Mouse (Mus musculus): ENCODE data around the gene Cd84. TPM values are rescaled to one million over a fixed set of nuclear protein-coding genes. Genes with fewer than 3 reads are reported as not detected.
"Not testable (repeated sequence)": the region's sequence is repeated elsewhere in the genome, so short reads cannot be mapped to it uniquely, and the experiment has no call there.

Cd84 gene
- 1.1 and 1.3 TPM in 2 replicates for polyA plus RNA-seq (2015; fragmentation: Nextera tagmentation; extraction: Ambion mirVana)

- no peak within 1 kb of the TSS for H3K4me2 ChIP-seq (ENCODE audit: low read length)
- no peaks in the 10 kb centered on the region for H3K36me3 ChIP-seq (ENCODE audit: control insufficient read depth, insufficient read depth, low read length)
- no peak within 1 kb of the TSS for H3K4me3 ChIP-seq (ENCODE audit: low read length)
- 91% methylated on average over 3 of the region's 3 CpGs for WGBS
- no peak for ATAC-seq
- no peaks in the 10 kb centered on the region for H3K4me1 ChIP-seq (ENCODE audit: control insufficient read depth, insufficient read depth, low read depth, low read length)
- H3K9ac ChIP-seq (ENCODE audit: low read depth, low read length) = no peak within 1 kb of the TSS
- no peaks in the 10 kb centered on the region for H3K27me3 ChIP-seq (replicated peaks; ENCODE audit: control insufficient read depth, insufficient read depth, low read length)
- H3K9me3 ChIP-seq (ENCODE audit: control insufficient read depth, low read length) = no peaks in the 10 kb centered on the region
- no peak within 1 kb of the TSS for H3K27ac ChIP-seq (ENCODE audit: low read depth, low read length)
Observed at GRCm38 (mm10) chr1:171839488-171839887, at the start of gene Cd84. Cd84 (plus strand) TSS chr1:171839697.

DNA sequence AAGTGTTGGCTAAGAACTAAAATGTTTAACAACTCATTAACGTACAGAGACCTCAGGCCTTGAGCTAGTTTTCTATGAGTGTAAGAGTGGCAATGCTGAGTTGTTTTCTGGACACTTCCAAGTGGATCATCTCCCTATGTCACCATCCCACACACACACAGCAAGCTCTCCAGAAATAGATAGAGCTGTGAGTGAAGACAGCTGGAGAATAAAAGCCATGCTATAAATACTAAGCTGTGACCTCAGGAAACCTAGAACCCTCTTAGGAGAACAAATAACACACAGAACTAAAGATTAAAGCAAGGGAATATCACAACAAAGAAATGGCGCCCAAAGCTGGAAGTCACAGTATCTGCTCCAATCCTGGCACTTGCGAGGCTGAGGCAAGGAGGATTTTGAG lies 48.0 kb upstream of the Cd84 start:
- no peak overlapping the region for H3K9ac ChIP-seq (ENCODE audit: low read depth, low read length)
- H3K36me3 ChIP-seq (ENCODE audit: control insufficient read depth, insufficient read depth, low read length) = no peaks in the 10 kb centered on the region
- no peak overlapping the region for H3K27ac ChIP-seq (ENCODE audit: low read depth, low read length)
- no peaks in the 10 kb centered on the region for H3K27me3 ChIP-seq (replicated peaks; ENCODE audit: control insufficient read depth, insufficient read depth, low read length)
- WGBS = 87% methylated on average over 3 of the region's 3 CpGs
- H3K4me1 ChIP-seq (ENCODE audit: control insufficient read depth, insufficient read depth, low read depth, low read length) = no peaks in the 10 kb centered on the region
- no peak overlapping the region for H3K4me2 ChIP-seq (ENCODE audit: low read length)
- no peaks in the 10 kb centered on the region for H3K9me3 ChIP-seq (ENCODE audit: control insufficient read depth, low read length)
- no peak for ATAC-seq
- H3K4me3 ChIP-seq (ENCODE audit: low read length) = no peak overlapping the region

DNA sequence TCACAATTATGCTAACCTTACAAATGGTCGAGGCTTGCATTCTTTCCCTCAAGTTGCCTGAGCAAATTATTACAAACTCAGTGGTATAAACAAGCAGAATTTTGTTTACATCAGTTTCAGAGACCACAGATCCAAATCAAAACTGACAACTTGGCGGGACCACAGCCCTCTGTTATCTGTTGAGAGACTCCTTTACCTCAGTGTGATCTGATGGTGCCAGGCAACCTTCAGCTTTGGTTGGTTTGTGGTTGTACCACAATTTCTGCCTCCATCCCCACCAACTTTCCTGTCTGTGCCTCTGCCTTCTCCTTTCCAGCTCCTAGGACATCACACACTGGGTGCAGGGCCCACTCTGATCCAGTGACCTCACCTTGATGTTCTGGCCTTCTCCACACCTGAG lies 43.3 kb upstream of the Cd84 start:
- no peaks in the 10 kb centered on the region for H3K9me3 ChIP-seq (ENCODE audit: control insufficient read depth, low read length)
- no peaks in the 10 kb centered on the region for H3K27me3 ChIP-seq (replicated peaks; ENCODE audit: control insufficient read depth, insufficient read depth, low read length)
- H3K9ac ChIP-seq (ENCODE audit: low read depth, low read length) = no peak overlapping the region
- H3K4me3 ChIP-seq (ENCODE audit: low read length) = no peak overlapping the region
- H3K4me1 ChIP-seq (ENCODE audit: control insufficient read depth, insufficient read depth, low read depth, low read length) = no peaks in the 10 kb centered on the region
- H3K36me3 ChIP-seq (ENCODE audit: control insufficient read depth, insufficient read depth, low read length) = no peaks in the 10 kb centered on the region
- H3K4me2 ChIP-seq (ENCODE audit: low read length) = no peak overlapping the region
- ATAC-seq = no peak
- H3K27ac ChIP-seq (ENCODE audit: low read depth, low read length) = no peak overlapping the region
- 79% methylated on average over 2 of the region's 2 CpGs for WGBS

DNA sequence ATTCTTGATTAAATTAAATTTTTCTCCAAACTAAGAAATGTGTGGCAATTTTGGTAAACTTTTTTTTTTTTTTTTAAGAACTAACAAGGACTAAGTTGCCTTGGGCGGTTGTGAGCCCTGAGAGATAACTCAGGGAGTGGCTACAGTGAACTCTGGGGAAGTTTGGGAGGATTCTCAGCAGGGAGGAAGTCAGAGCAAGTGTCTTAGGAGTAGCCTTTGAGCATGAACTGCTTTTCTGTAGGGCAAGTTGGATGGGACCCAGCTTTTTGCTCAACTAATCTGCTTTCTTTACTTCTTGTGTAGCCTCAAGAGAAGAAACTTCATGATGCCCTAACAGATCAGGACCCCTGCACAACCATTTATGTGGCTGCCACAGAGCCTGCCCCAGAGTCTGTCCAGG lies 41.7 kb upstream of the Cd84 start:
- no peaks in the 10 kb centered on the region for H3K27me3 ChIP-seq (replicated peaks; ENCODE audit: control insufficient read depth, insufficient read depth, low read length)
- 64% methylated on average over 1 of the region's 1 CpGs for WGBS
- H3K36me3 ChIP-seq (ENCODE audit: control insufficient read depth, insufficient read depth, low read length) = no peaks in the 10 kb centered on the region
- H3K9me3 ChIP-seq (ENCODE audit: control insufficient read depth, low read length) = no peaks in the 10 kb centered on the region
- no peak overlapping the region for H3K9ac ChIP-seq (ENCODE audit: low read depth, low read length)
- no peak overlapping the region for H3K27ac ChIP-seq (ENCODE audit: low read depth, low read length)
- no peak overlapping the region for H3K4me2 ChIP-seq (ENCODE audit: low read length)
- no peak for ATAC-seq
- H3K4me1 ChIP-seq (ENCODE audit: control insufficient read depth, insufficient read depth, low read depth, low read length) = no peaks in the 10 kb centered on the region
- no peak overlapping the region for H3K4me3 ChIP-seq (ENCODE audit: low read length)

- ATAC-seq = no peak
- Histone ChIP-seq H3K27me3 (replicated peaks; ENCODE audit: control insufficient read depth, insufficient read depth, low read length) (no peaks in the 10 kb centered on the region), H3K27ac (ENCODE audit: low read depth, low read length) (no peak overlapping the region), H3K36me3 (ENCODE audit: control insufficient read depth, insufficient read depth, low read length) (no peaks in the 10 kb centered on the region), H3K9ac (ENCODE audit: low read depth, low read length) (no peak overlapping the region), H3K4me3 (ENCODE audit: low read length) (no peak overlapping the region), H3K9me3 (ENCODE audit: control insufficient read depth, low read length) (no peaks in the 10 kb centered on the region), H3K4me1 (ENCODE audit: control insufficient read depth, insufficient read depth, low read depth, low read length) (no peaks in the 10 kb centered on the region), H3K4me2 (ENCODE audit: low read length) (no peak overlapping the region)
- WGBS = 84% methylated on average over 4 of the region's 4 CpGs
Observed at GRCm38 (mm10) chr1:171799648-171800047, 39.8 kb upstream of the Cd84 start.

- not testable (repeated sequence) for H3K27me3 ChIP-seq (replicated peaks; ENCODE audit: control insufficient read depth, insufficient read depth, low read length); H3K27ac ChIP-seq (ENCODE audit: low read depth, low read length); H3K4me1 ChIP-seq (ENCODE audit: control insufficient read depth, insufficient read depth, low read depth, low read length); H3K4me2 ChIP-seq (ENCODE audit: low read length); H3K36me3 ChIP-seq (ENCODE audit: control insufficient read depth, insufficient read depth, low read length); ATAC-seq; H3K9me3 ChIP-seq (ENCODE audit: control insufficient read depth, low read length); H3K4me3 ChIP-seq (ENCODE audit: low read length); H3K9ac ChIP-seq (ENCODE audit: low read depth, low read length)
- WGBS = 77% methylated on average over 1 of the region's 1 CpGs
Observed at GRCm38 (mm10) chr1:171811048-171811447, 28.4 kb upstream of the Cd84 start.

- no peak overlapping the region for H3K4me3 ChIP-seq (ENCODE audit: low read length)
- H3K4me1 ChIP-seq (ENCODE audit: control insufficient read depth, insufficient read depth, low read depth, low read length) = no peaks in the 10 kb centered on the region
- ATAC-seq = peak; percentile 97
- H3K9me3 ChIP-seq (ENCODE audit: control insufficient read depth, low read length) = no peaks in the 10 kb centered on the region
- H3K4me2 ChIP-seq (ENCODE audit: low read length) = no peak overlapping the region
- H3K27me3 ChIP-seq (replicated peaks; ENCODE audit: control insufficient read depth, insufficient read depth, low read length) = no peaks in the 10 kb centered on the region
- 15% methylated on average over 8 of the region's 8 CpGs for WGBS
- H3K9ac ChIP-seq (ENCODE audit: low read depth, low read length) = no peak overlapping the region
- H3K36me3 ChIP-seq (ENCODE audit: control insufficient read depth, insufficient read depth, low read length) = no peaks in the 10 kb centered on the region
- H3K27ac ChIP-seq (ENCODE audit: low read depth, low read length) = no peak overlapping the region
Observed at GRCm38 (mm10) chr1:171815545-171816439, 23.7 kb upstream of the Cd84 start.

- no peak overlapping the region for H3K4me3 ChIP-seq (ENCODE audit: low read length)
- H3K36me3 ChIP-seq (ENCODE audit: control insufficient read depth, insufficient read depth, low read length) = no peaks in the 10 kb centered on the region
- H3K4me1 ChIP-seq (ENCODE audit: control insufficient read depth, insufficient read depth, low read depth, low read length) = no peaks in the 10 kb centered on the region
- 84% methylated on average over 4 of the region's 4 CpGs for WGBS
- no peak overlapping the region for H3K27ac ChIP-seq (ENCODE audit: low read depth, low read length)
- H3K9me3 ChIP-seq (ENCODE audit: control insufficient read depth, low read length) = no peaks in the 10 kb centered on the region
- H3K4me2 ChIP-seq (ENCODE audit: low read length) = no peak overlapping the region
- no peaks in the 10 kb centered on the region for H3K27me3 ChIP-seq (replicated peaks; ENCODE audit: control insufficient read depth, insufficient read depth, low read length)
- H3K9ac ChIP-seq (ENCODE audit: low read depth, low read length) = no peak overlapping the region
- ATAC-seq = no peak
Observed at GRCm38 (mm10) chr1:171816991-171817390, 22.5 kb upstream of the Cd84 start.

- no peak overlapping the region for H3K4me2 ChIP-seq (ENCODE audit: low read length)
- no peaks in the 10 kb centered on the region for H3K27me3 ChIP-seq (replicated peaks; ENCODE audit: control insufficient read depth, insufficient read depth, low read length)
- no peaks in the 10 kb centered on the region for H3K9me3 ChIP-seq (ENCODE audit: control insufficient read depth, low read length)
- ATAC-seq = no peak
- no peaks in the 10 kb centered on the region for H3K36me3 ChIP-seq (ENCODE audit: control insufficient read depth, insufficient read depth, low read length)
- 15% methylated on average over 1 of the region's 1 CpGs for WGBS
- H3K4me1 ChIP-seq (ENCODE audit: control insufficient read depth, insufficient read depth, low read depth, low read length) = no peaks in the 10 kb centered on the region
- H3K4me3 ChIP-seq (ENCODE audit: low read length) = no peak overlapping the region
- no peak overlapping the region for H3K27ac ChIP-seq (ENCODE audit: low read depth, low read length)
- no peak overlapping the region for H3K9ac ChIP-seq (ENCODE audit: low read depth, low read length)
Observed at GRCm38 (mm10) chr1:171821331-171821730, 18.2 kb upstream of the Cd84 start.

Data from hindbrain, embryonic 16.5 days (tissue).